Mouse (Mus musculus) CD4-positive naive resting alpha-beta T cell, adult 76 days (primary cell): ENCODE results near the gene Trpm6. TPM values are rescaled to one million over a fixed set of nuclear protein-coding genes. Genes with fewer than 3 reads are reported as not detected.

Experiments
- total RNA-seq: library from RNA; stranded (reverse); gene quantifications from one replicate; pipeline ENCODE4 v1.2.4, GENCODE M21; 2023

The Trpm6 gene
- total RNA-seq: not detected

DNA sequence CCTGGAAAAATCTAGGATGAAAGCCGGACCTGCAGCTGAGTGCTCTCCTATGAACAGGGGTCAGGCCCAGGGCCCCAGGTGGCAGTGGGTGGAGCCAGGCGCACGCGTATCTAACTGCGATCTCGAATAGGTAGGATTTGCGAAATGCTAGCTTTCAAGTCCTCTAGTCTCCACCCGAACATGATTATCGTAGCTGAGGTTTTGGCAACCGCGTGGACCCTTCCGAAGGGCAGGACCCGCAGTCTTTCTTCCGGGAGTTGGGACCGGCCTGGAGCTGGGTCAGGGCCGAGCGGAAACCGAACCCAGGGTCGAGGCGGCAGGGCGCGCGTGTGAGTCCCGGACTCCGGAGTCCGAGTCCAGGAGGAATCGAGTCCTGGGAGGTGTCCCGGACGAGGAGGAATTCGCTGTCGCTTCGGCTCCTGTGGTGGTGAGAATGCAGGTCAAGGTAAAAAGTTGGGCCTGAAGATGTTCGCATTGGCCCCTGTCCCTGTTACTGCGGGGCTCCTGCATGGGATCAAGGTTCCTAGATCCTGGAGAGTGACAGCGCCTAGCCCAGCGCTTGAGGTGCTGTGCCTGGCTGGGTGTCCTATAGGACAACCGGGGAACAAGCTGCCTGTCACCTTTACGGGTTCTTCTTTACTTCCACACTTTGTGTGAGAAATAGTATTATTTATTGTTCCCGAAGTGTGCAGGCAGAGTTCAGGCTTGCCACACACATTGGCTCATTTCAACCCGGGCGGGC is at the start of gene Trpm6:
Trpm6 (plus strand) TSS at position 386 of the 742 bp plus-strand sequence.

DNA sequence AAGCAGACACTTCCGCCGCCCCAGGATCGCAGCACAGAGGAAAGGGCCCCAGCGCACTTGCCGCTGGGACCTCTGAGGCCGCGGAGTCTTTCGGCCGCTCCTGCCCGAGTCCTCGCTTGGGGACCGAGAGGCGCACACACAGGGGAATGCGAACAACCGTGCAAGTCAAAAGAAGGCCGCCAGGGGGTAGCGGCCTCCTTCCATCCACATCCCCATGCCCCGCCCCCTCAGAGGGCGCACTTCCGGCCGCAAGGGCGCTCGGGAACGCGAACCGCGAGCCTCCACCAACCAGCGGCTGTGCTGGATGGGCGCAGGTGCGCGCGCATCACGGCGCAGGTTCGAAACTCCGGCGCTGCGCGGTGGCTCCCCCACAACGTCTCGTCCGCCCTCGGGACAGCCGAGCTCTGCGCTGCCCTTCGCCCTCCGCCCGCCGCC is 36.9 kb upstream of the Trpm6 start, which contains the start of gene D030056L22Rik:
D030056L22Rik (plus strand) TSS at position 328 of the 435 bp plus-strand sequence.

Other genes with a start within 250 kb of the Trpm6 start
- 87.4 TPM for gene Ostf1, start 118.2 kb upstream of the Trpm6 start, total RNA-seq
- gene Nmrk1, start 118.0 kb upstream of the Trpm6 start, total RNA-seq: 9.7 TPM
- gene Carnmt1, start 79.2 kb upstream of the Trpm6 start, total RNA-seq: 11.8 TPM
- gene D030056L22Rik, start 36.8 kb upstream of the Trpm6 start, total RNA-seq: 9.7 TPM